Mouse (Mus musculus) embryonic fibroblast, embryonic 13.5 days (primary cell): Measurements from ENCODE around the gene Gm28539. TPM values are rescaled to one million over a fixed set of nuclear protein-coding genes. Genes with fewer than 3 reads are reported as not detected.

Source experiments
- H3K27ac ChIP-seq: 2 replicates; pipeline ENCODE4 v1.5.1; 2012; ENCODE audit warnings: low read length, control low read depth, inconsistent platforms; ENCODE audit not compliant: insufficient read depth
- H3K4me1 ChIP-seq: 2 replicates; pipeline ENCODE4 v1.6.1; 2011; ENCODE audit warnings: low read length; ENCODE audit not compliant: control insufficient read depth, insufficient read depth
- H3K4me3 ChIP-seq: 2 replicates; pipeline ENCODE4 v1.5.1; 2011; ENCODE audit warnings: mild to moderate bottlenecking, control low read depth, low read length; ENCODE audit not compliant: insufficient read depth
- CTCF ChIP-seq: IDR thresholded peaks from 2 replicates; pipeline ENCODE4 v1.5.1; 2011; ENCODE audit warnings: mild to moderate bottlenecking, control low read depth, low read length, moderate library complexity, borderline replicate concordance; ENCODE audit not compliant: insufficient read depth
- POLR2A ChIP-seq: IDR thresholded peaks from 2 replicates; pipeline ENCODE4 v1.6.1; 2011; ENCODE audit warnings: low read depth, mild to moderate bottlenecking, control low read depth, low read length, moderate library complexity
- polyA plus RNA-seq: library from polyadenylated mRNA; stranded (reverse); fragments of >200 nt; gene quantifications from 2 replicates; pipeline ENCODE4 v1.2.4, GENCODE M21; 2011; ENCODE audit warnings: low read depth; ENCODE audit not compliant: missing spikeins, insufficient read length

The Gm28539 gene
- polyA plus RNA-seq, 1 experiment: 4.2 TPM

GRCm38 (mm10) chr16:18895249-18895648, 58.9 kb downstream of the Gm28539 start:
- no peak for TF ChIP-seq CTCF
- TF ChIP-seq POLR2A: no peak
- Histone ChIP-seq H3K4me1 (peaks cover 8% of the 10 kb centered on the region), H3K4me3 (no peak overlapping the region), H3K27ac (no peak overlapping the region)

- TF ChIP-seq CTCF (no peak), POLR2A (no peak)
- H3K27ac ChIP-seq: no peak overlapping the region
- H3K4me1 ChIP-seq: peaks cover 8% of the 10 kb centered on the region
- no peak overlapping the region for H3K4me3 ChIP-seq
Observed at GRCm38 (mm10) chr16:18896429-18896828, 60.0 kb downstream of the Gm28539 start.

- Histone ChIP-seq H3K4me3 (no peak overlapping the region), H3K27ac (no peak overlapping the region)
- TF ChIP-seq CTCF (no peak), POLR2A (no peak)
Observed at GRCm38 (mm10) chr16:18905648-18906047, 69.3 kb downstream of the Gm28539 start.

GRCm38 (mm10) chr16:18916064-18916463, 79.7 kb downstream of the Gm28539 start:
- H3K4me1 ChIP-seq: no peaks in the 10 kb centered on the region
- no peak overlapping the region for H3K27ac ChIP-seq
- TF ChIP-seq POLR2A (no peak), CTCF (no peak)
- no peak overlapping the region for H3K4me3 ChIP-seq

More at GRCm38 (mm10) chr16:18905648-18906047, 69.3 kb downstream of the Gm28539 start:
- no peaks in the 10 kb centered on the region for H3K4me1 ChIP-seq

GRCm38 (mm10) chr16:18921771-18922170, 85.4 kb downstream of the Gm28539 start:
- TF ChIP-seq CTCF: no peak
- TF ChIP-seq POLR2A: no peak
- no peak overlapping the region for H3K27ac ChIP-seq
- no peaks in the 10 kb centered on the region for H3K4me1 ChIP-seq
- H3K4me3 ChIP-seq: no peak overlapping the region

GRCm38 (mm10) chr16:18927963-18928362, 91.6 kb downstream of the Gm28539 start:
- TF ChIP-seq CTCF (no peak), POLR2A (no peak)
- Histone ChIP-seq H3K4me1 (no peaks in the 10 kb centered on the region), H3K4me3 (no peak overlapping the region), H3K27ac (no peak overlapping the region)

- TF ChIP-seq CTCF (no peak), POLR2A (no peak)
- H3K4me1 ChIP-seq: no peaks in the 10 kb centered on the region
- no peak overlapping the region for H3K4me3 ChIP-seq
- no peak overlapping the region for H3K27ac ChIP-seq
Observed at GRCm38 (mm10) chr16:18938321-18939082, 102.1 kb downstream of the Gm28539 start.

- no peak for TF ChIP-seq POLR2A
- TF ChIP-seq CTCF: no peak
- no peaks in the 10 kb centered on the region for H3K4me1 ChIP-seq
- H3K27ac ChIP-seq: no peak overlapping the region
- no peak overlapping the region for H3K4me3 ChIP-seq
Observed at GRCm38 (mm10) chr16:18943906-18944305, 107.5 kb downstream of the Gm28539 start.

GRCm38 (mm10) chr16:18948941-18949340, 112.6 kb downstream of the Gm28539 start:
- Histone ChIP-seq H3K4me1 (no peaks in the 10 kb centered on the region; the same call in 1 of the 2 replicates), H3K4me3 (no peak overlapping the region), H3K27ac (no peak overlapping the region)
- TF ChIP-seq CTCF (no peak), POLR2A (no peak)

- Histone ChIP-seq H3K27ac (no peak overlapping the region), H3K4me1 (no peaks in the 10 kb centered on the region; the same call in 1 of the 2 replicates), H3K4me3 (no peak overlapping the region)
- TF ChIP-seq CTCF (no peak), POLR2A (no peak)
Observed at GRCm38 (mm10) chr16:18950351-18950750, 114.0 kb downstream of the Gm28539 start.
